Mouse (Mus musculus) MEL (cell line): ENCODE measurements around the gene Kel.
A peak's percentile ranks its signal among the peaks of the same experiment; 100 is the strongest.

Experiments
- CTCF ChIP-seq, 3 experiments: IDR thresholded peaks in 2 of 3; conservative IDR thresholded peaks in 1 of 3; 2 replicates each; pipeline ENCODE4 v1.5.1; 2011 to 2012; ENCODE audit warnings: low read length in 3 of 3, low read depth in 2 of 3, mild to moderate bottlenecking in 2 of 3, improper control_type of control experiment in 1 of 3, inconsistent platforms in 1 of 3, mixed read lengths in 1 of 3, moderate library complexity in 1 of 3; ENCODE audit not compliant: control insufficient read depth in 1 of 3, insufficient read depth in 1 of 3, poor library complexity in 1 of 3, severe bottlenecking in 1 of 3
- EP300 ChIP-seq, 2 experiments: IDR thresholded peaks; 2 replicates each; pipeline ENCODE4 v1.6.1; 2011; ENCODE audit warnings: improper control_type of control experiment in 2 of 2, low read length in 2 of 2, low read depth in 1 of 2, mild to moderate bottlenecking in 1 of 2
- GABPA ChIP-seq: IDR thresholded peaks from 2 replicates; pipeline ENCODE4 v1.6.1; 2012; ENCODE audit warnings: low read depth, mild to moderate bottlenecking, inconsistent platforms, low read length, improper control_type of control experiment, moderate library complexity
- MYC ChIP-seq: IDR thresholded peaks from 2 replicates; pipeline ENCODE4 v1.6.1; 2011; ENCODE audit warnings: low read depth, mild to moderate bottlenecking, low read length, improper control_type of control experiment, moderate library complexity

- no peak for TF ChIP-seq MYC
- TF ChIP-seq EP300 (IDR thresholded peaks at IDR 0.05; ENCODE audit: low read depth in 1 of 2, low read length in 2 of 2): peak; percentile 31 to 43; a peak in 2 of 4 replicates
- TF ChIP-seq CTCF (IDR thresholded peaks at IDR 0.05 in 2 of 3, conservative IDR thresholded peaks at IDR 0.05 in 1 of 3; ENCODE audit: control insufficient read depth in 1 of 3, insufficient read depth in 1 of 3, low read depth in 2 of 3, low read length in 3 of 3, poor library complexity in 1 of 3, severe bottlenecking in 1 of 3): no peak
- no peak; the same call in 1 of the 2 replicates for TF ChIP-seq GABPA
Measured at GRCm38 (mm10) chr6:41701245-41701644, 2.9 kb downstream of the Kel start.
